Mouse (Mus musculus) neural tube, embryonic 12.5 days (tissue): ENCODE measurements at regions not wholly inside any gene's neighbourhood (a gene's known extent, or its start where the extent isn't known, plus 50 kb on each side); places are given as distances from the start of the nearest gene placed in this dataset.

Source experiments
- ATAC-seq: fragments of 200-750 bp; cut with Nextera tagmentation; 2 replicates; pipeline ENCODE4 v1.8.0; 2017; ENCODE audit warnings: low read depth, mild to moderate bottlenecking, moderate TSS enrichment, moderate library complexity; ENCODE audit not compliant: low FRiP score
- H3K27ac ChIP-seq: fragments of 300-500 bp; sonication (generic); 2 replicates; pipeline ENCODE4 v1.5.1; 2016
- H3K27me3 ChIP-seq: fragments of 300-500 bp; sonication (generic); replicated peaks from 2 replicates; pipeline ENCODE4 v1.6.1; 2016; ENCODE audit warnings: mild to moderate bottlenecking
- H3K36me3 ChIP-seq: fragments of 300-500 bp; sonication (generic); 2 replicates; pipeline ENCODE4 v1.6.1; 2016; ENCODE audit warnings: mild to moderate bottlenecking
- H3K4me1 ChIP-seq: fragments of 300-500 bp; sonication (generic); 2 replicates; pipeline ENCODE4 v1.6.1; 2016
- H3K4me2 ChIP-seq: fragments of 300-500 bp; sonication (generic); replicated peaks from 2 replicates; pipeline ENCODE4 v1.6.1; 2016; ENCODE audit warnings: mild to moderate bottlenecking
- H3K4me3 ChIP-seq: fragments of 300-500 bp; sonication (generic); 2 replicates; pipeline ENCODE4 v1.5.1; 2016
- H3K9ac ChIP-seq: fragments of 300-500 bp; sonication (generic); 2 replicates; pipeline ENCODE4 v1.6.1; 2016; ENCODE audit warnings: mild to moderate bottlenecking
- H3K9me3 ChIP-seq: fragments of 300-500 bp; sonication (generic); 2 replicates; pipeline ENCODE4 v1.6.1; 2016; ENCODE audit warnings: mild to moderate bottlenecking
- WGBS: fragments of 180-500 bp; shearing (Covaris S2); methylation state at CpG from one replicate; pipeline ENCODE4 v1.1.7; 2016; 5-methylcytosine and 5-hydroxymethylcytosine counted together

GRCm38 (mm10) chr14:118374819-118375520 is 108.2 kb downstream of the Gm9376 start:
- no peak overlapping the region for H3K9ac ChIP-seq
- H3K27ac ChIP-seq = no peak overlapping the region
- peaks cover 3% of the 10 kb centered on the region; the same call in 1 of the 2 replicates for H3K27me3 ChIP-seq
- no peak overlapping the region for H3K4me2 ChIP-seq
- H3K4me3 ChIP-seq = no peak overlapping the region
- WGBS = 72% methylated on average over 10 of the region's 10 CpGs
- peaks cover 3% of the 10 kb centered on the region; the same call in 1 of the 2 replicates for H3K4me1 ChIP-seq
- H3K36me3 ChIP-seq = no peaks in the 10 kb centered on the region
- H3K9me3 ChIP-seq = no peaks in the 10 kb centered on the region
- no peak for ATAC-seq

- Histone ChIP-seq H3K27me3 (peaks cover 3% of the 10 kb centered on the region; the same call in 1 of the 2 replicates), H3K27ac (no peak overlapping the region), H3K9me3 (no peaks in the 10 kb centered on the region), H3K9ac (no peak overlapping the region), H3K36me3 (no peaks in the 10 kb centered on the region), H3K4me3 (no peak overlapping the region), H3K4me2 (no peak overlapping the region), H3K4me1 (no peaks in the 10 kb centered on the region)
- 96% methylated on average over 12 of the region's 12 CpGs for WGBS
- no peak for ATAC-seq
These were observed 108.9 kb downstream of the Gm9376 start for GRCm38 (mm10) chr14:118375641-118376040.

- Histone ChIP-seq H3K4me2 (no peak overlapping the region), H3K27me3 (no peaks in the 10 kb centered on the region), H3K9me3 (no peaks in the 10 kb centered on the region), H3K27ac (no peak overlapping the region), H3K4me1 (no peaks in the 10 kb centered on the region), H3K36me3 (no peaks in the 10 kb centered on the region), H3K9ac (no peak overlapping the region), H3K4me3 (no peak overlapping the region)
- ATAC-seq = no peak
- WGBS = 45% methylated on average over 8 of the region's 8 CpGs
These were observed 112.9 kb downstream of the Gm9376 start for GRCm38 (mm10) chr14:118379624-118380023.

- no peak overlapping the region for H3K4me3 ChIP-seq
- no peaks in the 10 kb centered on the region for H3K27me3 ChIP-seq
- WGBS = 26% methylated on average over 7 of the region's 7 CpGs
- H3K9me3 ChIP-seq = no peaks in the 10 kb centered on the region
- H3K9ac ChIP-seq = no peak overlapping the region
- no peak for ATAC-seq
- H3K4me2 ChIP-seq = peak overlapping the region; percentile 25; the same call in 1 of the 2 replicates
- H3K4me1 ChIP-seq = 0 out of 2 replicates have a peak, but pooled peaks cover 5% of the 10 kb centered on the region
- H3K36me3 ChIP-seq = no peaks in the 10 kb centered on the region
- H3K27ac ChIP-seq = no peak overlapping the region
These were observed 118.8 kb downstream of the Gm9376 start for GRCm38 (mm10) chr14:118385529-118385932.

GRCm38 (mm10) chr14:118388061-118388460 is 121.3 kb downstream of the Gm9376 start:
- no peaks in the 10 kb centered on the region for H3K9me3 ChIP-seq
- no peaks in the 10 kb centered on the region for H3K36me3 ChIP-seq
- 0 out of 2 replicates have a peak, but pooled peaks cover 5% of the 10 kb centered on the region for H3K4me1 ChIP-seq
- no peak overlapping the region for H3K27ac ChIP-seq
- H3K4me2 ChIP-seq = no peak overlapping the region
- ATAC-seq = no peak
- 88% methylated on average over 15 of the region's 15 CpGs for WGBS
- H3K27me3 ChIP-seq = no peaks in the 10 kb centered on the region
- H3K9ac ChIP-seq = no peak overlapping the region
- H3K4me3 ChIP-seq = no peak overlapping the region

GRCm38 (mm10) chr14:118390790-118391189 is 124.0 kb downstream of the Gm9376 start:
- WGBS = 73% methylated on average over 3 of the region's 3 CpGs
- Histone ChIP-seq H3K27ac (no peak overlapping the region), H3K4me3 (no peak overlapping the region), H3K4me2 (no peak overlapping the region), H3K9me3 (no peaks in the 10 kb centered on the region), H3K9ac (no peak overlapping the region), H3K4me1 (0 out of 2 replicates have a peak, but pooled peaks cover 5% of the 10 kb centered on the region), H3K36me3 (no peaks in the 10 kb centered on the region), H3K27me3 (no peaks in the 10 kb centered on the region)
- ATAC-seq = no peak

GRCm38 (mm10) chr14:118391561-118391960 is 124.8 kb downstream of the Gm9376 start:
- Histone ChIP-seq H3K9ac (no peak overlapping the region), H3K4me3 (no peak overlapping the region), H3K4me2 (no peak overlapping the region), H3K27me3 (no peaks in the 10 kb centered on the region), H3K9me3 (no peaks in the 10 kb centered on the region), H3K36me3 (no peaks in the 10 kb centered on the region), H3K27ac (no peak overlapping the region), H3K4me1 (0 out of 2 replicates have a peak, but pooled peaks cover 5% of the 10 kb centered on the region)
- ATAC-seq = no peak
- 97% methylated on average over 5 of the region's 5 CpGs for WGBS

- H3K4me3 ChIP-seq = no peak overlapping the region
- ATAC-seq = no peak
- no peak overlapping the region for H3K27ac ChIP-seq
- WGBS = 58% methylated on average over 6 of the region's 6 CpGs
- no peaks in the 10 kb centered on the region for H3K27me3 ChIP-seq
- H3K36me3 ChIP-seq = no peaks in the 10 kb centered on the region
- no peak overlapping the region for H3K9ac ChIP-seq
- H3K4me2 ChIP-seq = no peak overlapping the region
- H3K4me1 ChIP-seq = 0 out of 2 replicates have a peak, but pooled peaks cover 5% of the 10 kb centered on the region
- H3K9me3 ChIP-seq = no peaks in the 10 kb centered on the region
These were observed 126.9 kb downstream of the Gm9376 start for GRCm38 (mm10) chr14:118393676-118394075.

GRCm38 (mm10) chr14:118414275-118414674 is 147.5 kb downstream of the Gm9376 start:
- Histone ChIP-seq H3K27ac (no peak overlapping the region), H3K4me1 (peaks cover 14% of the 10 kb centered on the region), H3K9me3 (peaks cover 8% of the 10 kb centered on the region), H3K36me3 (no peaks in the 10 kb centered on the region), H3K9ac (no peak overlapping the region), H3K4me2 (no peak overlapping the region), H3K4me3 (no peak overlapping the region), H3K27me3 (0 out of 2 replicates have a peak, but pooled peaks cover 5% of the 10 kb centered on the region)
- 38% methylated on average over 4 of the region's 4 CpGs for WGBS
- ATAC-seq = peak; percentile 38

GRCm38 (mm10) chr14:118416163-118416562 is 149.4 kb downstream of the Gm9376 start:
- whole genome bisulfite sequencing = 12% methylated on average over 7 of the region's 7 CpGs
- Histone ChIP-seq H3K36me3 (no peaks in the 10 kb centered on the region), H3K9ac (no peak overlapping the region), H3K4me2 (no peak overlapping the region), H3K9me3 (peaks cover 23% of the 10 kb centered on the region), H3K4me3 (no peak overlapping the region), H3K27me3 (0 out of 2 replicates have a peak, but pooled peaks cover 5% of the 10 kb centered on the region), H3K4me1 (peaks cover 14% of the 10 kb centered on the region), H3K27ac (no peak overlapping the region)
- ATAC-seq = peak; percentile 77

GRCm38 (mm10) chr14:118419442-118420193 is 152.9 kb downstream of the Gm9376 start:
- ATAC-seq = no peak
- Histone ChIP-seq H3K4me2 (no peak overlapping the region), H3K27me3 (0 out of 2 replicates have a peak, but pooled peaks cover 5% of the 10 kb centered on the region), H3K9ac (no peak overlapping the region), H3K27ac (no peak overlapping the region), H3K4me1 (peaks cover 30% of the 10 kb centered on the region), H3K9me3 (peaks cover 23% of the 10 kb centered on the region), H3K4me3 (no peak overlapping the region), H3K36me3 (no peaks in the 10 kb centered on the region)
- 93% methylated on average over 12 of the region's 12 CpGs for WGBS

- 2% methylated on average over 17 of the region's 17 CpGs for WGBS
- H3K9me3 ChIP-seq = peaks cover 23% of the 10 kb centered on the region
- H3K4me1 ChIP-seq = peaks cover 16% of the 10 kb centered on the region
- ATAC-seq = peak; percentile 92
- peak overlapping the region; percentile 20; the same call in 1 of the 2 replicates for H3K4me3 ChIP-seq
- H3K4me2 ChIP-seq = peak overlapping the region; percentile 62
- peak overlapping the region; percentile 35; the same call in 1 of the 2 replicates for H3K9ac ChIP-seq
- H3K27ac ChIP-seq = peak overlapping the region; percentile 47
- H3K36me3 ChIP-seq = no peaks in the 10 kb centered on the region
- H3K27me3 ChIP-seq = 0 out of 2 replicates have a peak, but pooled peaks cover 5% of the 10 kb centered on the region
These were observed 155.7 kb downstream of the Gm9376 start for GRCm38 (mm10) chr14:118422351-118423001.
